Mouse (Mus musculus) right cerebral cortex, adult 2 months (tissue): ENCODE measurements around the gene Nkap.
"Not testable (repeated sequence)": the region's sequence is repeated elsewhere in the genome, so short reads cannot be mapped to it uniquely, and the experiment has no call there.

Experiments
- DNase-seq, 2 experiments: peaks; one replicate each; pipeline ENCODE4 v3.0.0; 2021 to 2022; ENCODE audit warnings: low spot score in 2 of 2

Nkap gene

GRCm38 (mm10) chrX:37126671-37127358, at the start of gene Nkap:
Gene Nkap, plus strand, starts transcription at chrX:37126795.
- peak; percentile 75 to 77 for DNase-seq

- DNase-seq, result not testable (repeated sequence)
Observed at GRCm38 (mm10) chrX:37080345-37080744, 46.2 kb upstream of the Nkap start.

DNA sequence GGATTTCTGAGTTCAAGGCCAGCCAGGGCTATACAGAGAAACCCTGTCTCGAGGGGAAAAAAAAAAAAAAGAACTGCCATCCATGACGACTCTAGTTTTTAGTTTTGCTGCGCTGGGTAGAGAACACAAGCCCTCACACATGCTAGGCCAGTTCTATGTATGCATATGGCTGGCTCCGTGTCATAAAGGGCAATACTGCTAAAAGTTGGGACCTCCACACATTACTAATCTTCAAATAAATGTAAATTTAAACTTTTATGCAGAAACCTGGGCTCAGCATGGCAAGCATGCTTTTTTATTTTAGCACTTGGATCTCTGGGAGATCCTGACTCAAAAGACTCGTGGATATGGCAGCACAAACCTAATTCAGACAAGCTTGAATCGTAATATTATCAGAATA, 45.4 kb upstream of the Nkap start:
- DNase-seq, result no peak

GRCm38 (mm10) chrX:37084318-37084926, 42.2 kb upstream of the Nkap start:
- peak; percentile 9 to 29 for DNase-seq

GRCm38 (mm10) chrX:37084927-37085660, 41.5 kb upstream of the Nkap start, which contains the start of gene Rpl39:
Gene Rpl39, minus strand, starts transcription at chrX:37085402.
- DNase-seq, result peak; percentile 75 to 84

DNA sequence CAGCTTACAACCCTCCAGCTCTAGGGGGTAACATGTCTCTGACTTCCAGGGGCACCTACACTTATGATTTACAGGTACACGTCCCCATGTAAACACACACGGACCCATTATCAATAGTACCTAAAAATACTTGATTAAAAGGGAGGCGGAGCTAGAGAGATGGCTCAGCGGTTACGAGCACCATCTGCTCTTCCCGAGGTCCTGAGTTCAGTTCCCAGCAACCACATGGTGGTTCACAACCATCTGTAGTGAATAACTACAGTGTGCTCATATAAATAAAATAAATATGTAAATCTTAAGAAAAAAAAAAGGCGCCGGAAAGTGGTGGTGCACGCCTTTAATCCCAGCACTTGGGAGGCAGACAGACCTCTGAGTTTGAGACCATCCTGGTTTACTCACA, 40.9 kb upstream of the Nkap start:
- DNase-seq, result no peak

GRCm38 (mm10) chrX:37088778-37089177, 37.8 kb upstream of the Nkap start:
- no peak for DNase-seq

- DNase-seq, result no peak
Observed at GRCm38 (mm10) chrX:37091457-37091856, 35.1 kb upstream of the Nkap start.

DNA sequence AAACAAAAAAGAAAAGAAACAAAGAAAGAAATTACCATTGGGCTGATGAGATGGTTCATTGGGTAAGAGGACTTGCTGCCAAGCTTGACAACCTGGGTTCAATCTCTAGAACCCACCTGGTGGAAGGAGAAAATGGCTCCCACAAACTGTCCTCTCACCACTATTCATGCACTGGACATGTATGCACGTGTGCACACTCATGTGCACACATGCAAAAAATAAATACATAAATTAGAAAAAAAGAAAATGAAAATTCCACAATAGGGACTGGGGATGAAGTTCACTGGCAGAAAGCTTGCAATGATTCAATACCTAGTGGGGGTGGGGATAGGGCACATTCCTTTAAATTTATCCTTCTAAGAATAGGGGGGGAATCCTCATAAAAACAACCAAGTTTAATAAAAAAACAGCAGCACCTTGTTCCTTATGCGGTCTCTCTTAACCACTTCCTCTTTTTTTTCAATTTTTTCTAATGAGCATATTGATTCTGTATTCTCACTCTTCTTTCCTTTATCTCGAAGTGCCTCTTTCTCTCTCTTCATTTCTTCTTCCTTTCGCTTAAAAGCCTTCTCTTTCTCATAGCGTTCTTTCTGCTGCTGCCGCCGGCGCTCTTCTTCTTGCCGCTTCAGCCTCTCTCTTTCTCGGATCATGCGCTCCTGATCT, 31.4 kb upstream of the Nkap start:
- no peak for DNase-seq

GRCm38 (mm10) chrX:37098681-37099080, 27.9 kb upstream of the Nkap start:
- DNase-seq, result no peak

- DNase-seq, result no peak
Observed at GRCm38 (mm10) chrX:37103826-37104225, 22.8 kb upstream of the Nkap start.

GRCm38 (mm10) chrX:37109526-37110192, 16.9 kb upstream of the Nkap start:
- no peak for DNase-seq

- DNase-seq, result peak; percentile 85
Observed at GRCm38 (mm10) chrX:37110193-37110880, 16.3 kb upstream of the Nkap start, which contains the start of gene Upf3b. Gene Upf3b, minus strand, starts transcription at chrX:37110322.

GRCm38 (mm10) chrX:37110881-37111193, 15.8 kb upstream of the Nkap start:
- DNase-seq, result no peak

DNA sequence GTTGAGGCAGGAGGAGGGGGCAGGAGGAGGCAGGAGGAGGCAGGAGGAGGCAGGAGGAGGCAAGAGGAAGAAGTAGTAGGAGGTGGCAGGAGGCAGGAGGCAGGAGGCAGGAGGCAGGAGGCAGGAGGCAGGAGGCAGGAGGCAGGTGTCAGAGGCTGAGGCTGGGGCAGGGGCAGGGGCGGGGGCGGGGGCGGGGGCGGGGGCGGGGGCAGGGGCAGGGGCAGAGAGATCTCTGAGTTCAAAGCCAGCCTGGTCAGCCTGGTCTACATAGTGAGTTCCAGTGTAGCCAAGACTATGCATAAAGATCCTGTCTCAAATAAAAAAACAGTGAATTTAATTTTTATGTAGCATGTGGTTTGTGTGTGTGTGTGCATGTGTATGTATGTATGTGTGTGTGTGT, 9.5 kb upstream of the Nkap start:
- DNase-seq, result no peak

DNA sequence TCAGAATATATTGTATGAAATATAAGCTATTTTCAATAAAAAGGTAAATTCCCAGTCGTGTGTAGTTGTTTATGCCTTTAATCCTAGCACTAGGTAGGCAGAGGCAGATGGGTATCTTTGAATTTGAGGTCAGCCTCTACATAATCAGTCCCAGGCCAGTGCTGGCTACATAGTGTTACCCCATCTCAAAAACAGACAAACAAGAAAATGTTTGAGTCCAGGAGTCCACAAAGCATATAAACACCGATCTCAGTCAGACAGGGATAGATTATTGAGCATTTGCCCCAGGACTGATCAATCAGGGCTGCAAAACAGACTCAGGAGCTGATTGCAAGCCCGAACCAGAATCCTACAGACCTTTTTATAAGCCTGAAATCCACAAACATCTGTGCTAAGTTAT, 7.0 kb upstream of the Nkap start:
- DNase-seq, result no peak

- DNase-seq, result no peak
Observed at GRCm38 (mm10) chrX:37120212-37120611, 6.4 kb upstream of the Nkap start.

DNA sequence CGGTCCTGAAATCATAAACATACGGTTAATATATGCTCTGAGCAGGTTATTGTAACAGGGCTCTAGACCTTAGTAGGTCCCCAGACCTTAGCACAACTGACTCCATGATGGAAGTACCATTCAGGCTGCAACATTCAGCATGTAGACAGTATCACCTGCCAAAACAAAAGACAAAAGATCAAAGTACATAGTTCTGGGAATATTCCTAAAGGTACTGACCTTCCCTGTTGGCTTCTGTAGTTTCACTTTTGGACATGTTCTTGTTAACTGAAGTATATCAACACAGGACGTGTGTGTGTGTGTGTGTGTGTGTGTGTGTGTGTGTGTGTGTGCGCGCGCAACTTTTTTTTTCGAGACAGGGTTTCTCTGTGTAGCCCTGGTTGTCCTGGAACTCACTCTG, 1.1 kb upstream of the Nkap start:
- no peak for DNase-seq

DNA sequence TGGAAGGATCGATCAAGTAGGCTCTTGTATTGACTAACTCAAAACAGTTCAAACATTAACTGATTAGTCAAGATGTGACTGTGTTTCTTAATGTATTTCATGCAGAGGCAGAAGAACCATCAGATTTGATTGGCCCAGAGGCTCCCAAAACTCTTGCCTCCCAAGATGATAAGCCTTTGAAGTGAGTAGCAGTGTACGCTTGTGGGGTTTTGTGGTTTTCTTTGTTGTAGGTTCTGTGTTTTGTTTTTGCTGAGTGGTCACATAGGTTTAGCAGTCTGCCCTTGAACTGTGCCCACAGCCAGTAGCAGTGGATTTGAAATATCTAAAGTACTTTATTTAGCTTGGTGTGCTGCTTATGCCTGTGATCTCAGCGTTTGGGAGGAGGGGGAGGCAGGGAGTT, 15.1 kb downstream of the Nkap start:
- no peak for DNase-seq

DNA sequence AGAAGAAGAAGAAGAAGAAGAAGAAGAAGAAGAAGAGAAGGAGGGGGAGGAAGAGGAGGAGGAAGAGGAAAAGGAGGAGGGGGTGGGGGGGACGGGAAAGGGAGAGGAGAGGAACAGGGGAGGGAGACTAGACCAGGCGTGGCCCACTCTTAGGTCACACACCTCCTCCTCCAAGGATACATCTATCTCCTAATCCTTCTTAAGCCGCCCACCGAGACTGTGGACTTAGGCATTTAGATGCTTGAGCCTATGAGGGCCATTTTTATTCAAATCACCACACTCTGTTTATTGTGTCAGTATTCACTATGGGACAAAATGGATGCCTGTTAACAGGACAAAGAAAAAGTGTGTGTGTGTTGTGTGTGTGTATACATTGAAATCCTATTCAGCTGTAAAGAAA, 17.9 kb downstream of the Nkap start:
- not testable (repeated sequence) for DNase-seq

- no peak for DNase-seq
Observed at GRCm38 (mm10) chrX:37144954-37145353, 18.4 kb downstream of the Nkap start.
